Mouse (Mus musculus) neural tube, postnatal 0 days (tissue): ENCODE data around the gene Galnt13. TPM values are rescaled to one million over a fixed set of nuclear protein-coding genes. Genes with fewer than 3 reads are reported as not detected.

Source experiments
- polyA plus RNA-seq: library from polyadenylated mRNA; unstranded; fragments of >200 nt; fragmentation: Nextera tagmentation; extraction: Ambion mirVana; gene quantifications from 2 replicates; pipeline ENCODE4 v1.2.1, GENCODE M21; 2015

The Galnt13 gene
- polyA plus RNA-seq, result 17.3 and 17.7 TPM in 2 replicates

DNA sequence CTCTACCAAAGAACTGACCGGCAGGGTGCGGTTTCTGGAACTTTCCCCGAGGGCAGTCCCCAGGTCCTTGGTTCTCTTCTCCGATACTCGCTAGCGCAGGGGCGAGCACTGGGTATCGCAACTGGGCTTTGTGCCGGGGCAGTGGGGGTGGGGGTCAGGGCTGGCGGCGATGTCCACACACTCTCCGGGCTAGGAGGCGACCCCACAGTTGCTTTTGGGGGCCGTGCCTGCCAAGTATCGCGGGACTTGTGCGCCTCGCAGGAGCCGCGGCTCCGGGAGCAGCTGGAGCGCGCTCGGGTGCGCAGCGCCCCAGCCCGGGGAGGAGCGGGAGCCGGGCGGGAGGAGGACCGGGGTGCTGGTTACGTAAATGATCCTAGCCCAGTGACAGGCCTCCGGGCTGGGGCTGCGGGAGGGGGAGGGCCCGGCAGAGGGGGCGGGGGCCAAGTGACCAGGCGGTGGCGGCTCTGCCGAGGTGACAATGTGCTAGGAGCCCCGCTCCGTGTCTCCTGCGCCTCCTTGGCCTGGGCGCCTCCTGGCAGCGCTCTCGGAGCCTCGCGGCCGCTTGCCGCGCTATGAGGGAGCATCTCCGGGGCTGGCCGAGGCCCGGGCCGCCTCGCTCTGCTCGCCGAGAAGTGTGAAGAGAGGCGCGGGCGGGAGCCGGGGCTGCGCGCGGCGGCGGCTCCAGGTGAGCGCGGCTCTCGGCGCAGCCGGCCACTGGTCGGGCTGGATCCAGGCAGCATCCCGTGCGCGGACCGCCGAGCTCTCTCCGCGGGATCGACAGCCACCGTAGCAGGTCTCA lies at the start of gene Galnt13:
Gene Galnt13, plus strand, starts transcription at position 381 of the 799 bp plus-strand sequence.

